Mouse (Mus musculus) limb, embryonic 10.5 days (tissue): ENCODE results near the gene Apol11a. TPM values are rescaled to one million over a fixed set of nuclear protein-coding genes. Genes with fewer than 3 reads are reported as not detected.

Source experiments
- polyA plus RNA-seq: library from polyadenylated mRNA; unstranded; fragments of >200 nt; fragmentation: Nextera tagmentation; extraction: Ambion mirVana; gene quantifications from 2 replicates; pipeline ENCODE4 v1.2.1, GENCODE M21; 2016

Apol11a gene
- polyA plus RNA-seq, 1 experiment from 2014 or later, result not detected

Other genes with a start within 250 kb of the Apol11a start
- 45.8 and 62.6 TPM in 2 replicates for gene Rbfox2, start 201.3 kb upstream of the Apol11a start, polyA plus RNA-seq
- not detected in 2 replicates for gene Apol7a, start 109.2 kb upstream of the Apol11a start, polyA plus RNA-seq
- not detected in 2 replicates for gene Apol9a, start 97.1 kb upstream of the Apol11a start, polyA plus RNA-seq
- not detected in 2 replicates for gene Apol7b, start 60.8 kb upstream of the Apol11a start, polyA plus RNA-seq
- gene Apol10a, start 31.2 kb upstream of the Apol11a start, polyA plus RNA-seq, result not detected in 2 replicates
- gene Apol7c, start 25.0 kb downstream of the Apol11a start, polyA plus RNA-seq, result not detected in 2 replicates
- gene 1700025B11Rik, start 53.6 kb downstream of the Apol11a start, polyA plus RNA-seq, result not detected in 2 replicates
- 0.14 TPM in 1 of 2 replicates, not detected in the other for gene Apol10b, start 87.9 kb downstream of the Apol11a start, polyA plus RNA-seq
- gene Gm36245, start 91.0 kb downstream of the Apol11a start, polyA plus RNA-seq, result not detected in 2 replicates
- gene Apol11b, start 135.0 kb downstream of the Apol11a start, polyA plus RNA-seq, result not detected in 2 replicates
- not detected in 2 replicates for gene Apol7e, start 190.6 kb downstream of the Apol11a start, polyA plus RNA-seq
- not detected in 2 replicates for gene Apol9b, start 220.8 kb downstream of the Apol11a start, polyA plus RNA-seq
- gene Apol8, start 248.7 kb downstream of the Apol11a start, polyA plus RNA-seq, result 0.20 TPM in 1 of 2 replicates, not detected in the other